Mouse (Mus musculus): ENCODE measurements at regions not wholly inside any gene's neighbourhood (a gene's known extent, or its start where the extent isn't known, plus 50 kb on each side); places are given as distances from the start of the nearest gene placed in this dataset.

DNA sequence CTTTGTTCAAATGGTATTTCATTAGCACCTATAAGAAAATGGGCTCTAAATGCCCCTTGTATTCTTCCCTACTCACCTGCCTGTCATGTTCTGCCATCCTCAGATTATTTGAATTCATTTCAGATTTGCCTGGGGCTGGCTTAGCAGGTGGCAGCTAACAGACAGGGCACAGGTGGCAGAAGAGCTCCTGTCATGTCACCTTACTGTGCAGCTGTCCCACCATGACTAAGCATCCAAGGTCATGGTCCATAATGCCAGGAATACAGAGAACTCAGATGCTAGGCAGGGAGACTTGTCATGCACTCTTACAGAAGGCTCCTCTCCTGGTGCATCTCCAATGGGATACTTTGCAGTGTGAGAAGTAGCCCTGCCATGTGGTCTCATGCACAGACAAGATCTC lies 458.7 kb downstream of the Tmem135 start:
- no peak for DNase-seq

DNA sequence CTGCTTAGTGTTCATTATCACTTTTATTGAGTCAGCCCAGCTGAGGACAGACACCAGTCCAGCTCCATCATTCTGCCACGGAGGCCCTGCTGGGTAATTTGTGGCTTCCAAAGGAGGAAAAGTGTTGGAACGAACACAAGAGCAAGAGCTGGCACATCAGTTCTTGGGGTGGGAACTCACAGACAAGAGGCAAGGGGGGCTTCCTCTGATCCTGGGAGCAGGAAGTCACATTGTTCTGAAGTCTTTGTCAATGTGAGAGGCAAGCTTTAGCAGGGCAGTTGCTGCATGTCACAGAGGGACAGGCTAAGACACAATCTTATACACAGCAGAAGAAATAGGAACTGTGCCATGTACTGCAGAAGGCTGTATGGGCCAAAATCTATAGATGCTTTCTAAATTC lies 459.1 kb downstream of the Tmem135 start:
- DNase-seq, result peak; percentile 16 to 27

DNA sequence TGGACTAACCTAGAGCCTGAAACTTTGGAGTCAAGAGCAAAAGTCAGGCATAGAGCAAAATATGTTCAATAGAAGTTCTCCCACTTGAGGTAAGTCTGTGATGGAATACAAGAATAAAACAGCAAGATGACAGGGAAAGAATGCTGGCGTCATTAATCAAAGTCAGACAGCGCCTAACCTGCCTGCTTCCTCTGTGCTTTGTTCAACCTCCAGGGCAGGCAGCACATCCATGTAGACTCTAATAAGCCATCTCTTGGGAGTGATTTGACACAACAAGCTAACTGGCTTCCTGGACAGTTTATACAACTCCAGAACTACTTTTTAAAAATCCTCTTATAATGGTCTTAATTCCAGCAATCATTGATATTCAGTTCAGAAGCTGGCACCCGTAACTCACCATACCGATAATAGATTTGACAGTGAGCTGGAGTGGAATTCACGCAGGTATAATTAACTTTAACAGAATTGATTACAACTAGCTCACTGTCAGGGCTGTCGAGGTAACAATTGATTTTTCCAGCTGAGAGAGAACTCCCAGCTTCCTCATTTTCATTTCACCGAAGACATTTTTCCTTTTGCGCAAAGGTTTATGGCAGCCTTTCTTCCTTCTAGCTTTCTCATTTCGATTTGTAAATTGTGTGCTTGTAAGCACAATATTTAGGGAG lies 462.6 kb downstream of the Tmem135 start:
- DNase-seq, result no peak

DNA sequence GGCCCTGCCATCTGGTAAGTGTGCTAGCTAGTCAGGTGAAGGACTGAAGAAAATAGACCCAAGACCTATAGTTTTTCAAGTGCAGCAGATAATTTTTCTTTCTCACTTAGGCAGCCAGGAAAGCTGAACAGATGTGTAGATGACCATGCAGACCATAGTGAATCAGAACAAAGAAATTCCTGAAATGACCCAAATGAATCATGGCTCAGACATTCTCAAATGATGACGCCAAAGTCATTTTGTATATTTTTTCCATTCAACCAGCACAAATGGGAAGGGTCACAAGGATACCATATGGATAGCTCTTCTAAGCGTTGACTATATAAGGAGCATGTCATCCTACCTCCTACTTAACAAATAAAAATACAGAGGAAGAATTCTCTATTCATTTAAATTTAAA lies 463.8 kb downstream of the Tmem135 start:
- DNase-seq, result no peak

DNA sequence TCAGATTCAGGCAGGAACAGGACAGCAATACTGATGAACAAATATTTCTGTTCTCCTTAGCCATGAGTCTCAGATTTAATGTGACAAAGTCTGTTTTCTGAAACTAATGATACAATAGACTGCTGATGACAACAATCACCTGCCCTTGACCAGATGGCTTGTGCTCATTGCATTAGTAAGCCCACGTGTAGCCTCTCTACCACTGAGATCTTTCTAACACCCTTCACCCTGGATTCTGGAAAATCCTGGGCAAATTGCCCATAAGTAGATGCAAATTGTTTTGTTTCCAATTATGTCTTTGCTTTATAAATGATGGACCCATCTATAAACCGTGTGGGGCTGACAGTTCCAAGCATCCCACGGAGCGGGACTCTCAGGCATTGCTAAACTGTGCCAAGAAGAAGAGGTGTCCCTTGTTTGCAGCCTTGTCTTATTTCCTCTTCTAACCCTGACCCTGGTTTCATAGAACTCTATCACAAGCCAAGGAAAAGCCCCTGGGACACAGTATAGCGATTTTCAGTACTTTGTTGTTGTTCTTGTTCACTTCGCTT lies 475.7 kb downstream of the Tmem135 start:
- no peak for DNase-seq

Measured in lung, adult 18-20 months (tissue).